Mouse (Mus musculus) inflammation-experienced regulatory T-cells, adult 6 months (primary cell): ENCODE measurements around the gene Tnfrsf25. TPM values are rescaled to one million over a fixed set of nuclear protein-coding genes. Genes with fewer than 3 reads are reported as not detected.

Experiments
- ATAC-seq: one replicate; pipeline ENCODE4 v1.8.0; 2017
- polyA plus RNA-seq, 3 experiments: library from polyadenylated mRNA; unstranded; fragments of 100-300 nt; shearing (Covaris generic); gene quantifications; one replicate each; pipeline ENCODE4 v1.2.1; 2017

Tnfrsf25 gene
- polyA plus RNA-seq, 3 experiments from 2014 or later: 125 to 133 (median 127) TPM

DNA sequence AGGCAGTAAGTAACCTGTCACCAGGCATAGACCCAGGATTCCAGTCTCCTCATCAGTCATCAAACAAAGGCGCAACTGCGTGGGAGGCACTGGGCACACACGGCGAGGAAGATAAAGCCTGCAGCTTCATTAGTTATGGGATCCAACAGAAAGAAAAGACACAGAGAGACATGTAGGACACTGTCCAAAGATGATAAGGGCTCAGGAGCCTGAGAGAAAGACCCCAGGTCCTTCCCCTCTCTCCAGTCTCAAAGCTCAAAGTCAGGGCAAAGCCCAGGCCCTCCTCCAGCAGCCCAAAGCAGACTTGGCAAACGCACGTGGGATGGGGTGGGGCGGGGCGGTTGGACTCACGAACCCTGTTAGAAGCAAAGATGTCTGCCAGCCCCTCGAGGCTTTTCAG lies 29.7 kb downstream of the Tnfrsf25 start:
- ATAC-seq: no peak

DNA sequence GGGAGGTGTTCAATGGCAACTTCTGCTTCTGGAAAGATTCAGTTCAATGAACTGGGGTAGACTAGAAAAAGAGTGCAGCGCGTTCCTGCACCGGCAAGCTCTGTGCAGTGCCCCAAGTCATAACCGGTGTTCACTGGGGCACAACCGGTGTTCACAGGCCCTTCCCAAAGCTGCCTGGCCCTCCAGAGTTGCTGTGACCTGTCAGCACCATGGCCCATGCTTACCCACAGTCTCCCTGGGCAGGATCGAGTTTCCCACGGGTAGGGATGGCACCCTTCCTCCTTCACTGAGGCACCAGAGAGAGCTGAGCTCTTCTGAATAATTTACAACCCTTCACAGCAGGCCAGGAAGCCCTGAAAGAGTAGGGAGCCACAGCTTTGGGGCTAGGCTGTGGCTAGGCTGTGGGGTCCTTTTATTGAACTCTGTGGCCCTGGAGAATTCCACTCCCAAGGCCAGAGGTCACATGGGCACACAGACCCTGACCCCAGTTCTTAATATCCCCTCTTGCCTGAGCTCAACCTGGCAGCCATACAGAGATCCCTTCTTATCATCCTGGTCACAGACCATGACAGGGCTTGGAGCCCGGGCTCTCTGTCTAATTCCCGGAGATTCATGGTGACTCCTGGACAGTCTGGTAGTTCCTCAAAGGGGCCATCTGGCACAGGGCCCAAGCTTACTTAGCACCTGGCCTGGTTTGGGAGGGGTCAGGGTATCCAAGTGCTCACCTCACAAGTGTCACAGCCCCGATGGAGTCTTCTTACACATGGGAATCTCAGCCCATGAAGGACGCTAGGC lies 30.5 kb downstream of the Tnfrsf25 start:
- ATAC-seq: no peak

- ATAC-seq: no peak
Observed at GRCm38 (mm10) chr4:152150546-152150945, 34.8 kb downstream of the Tnfrsf25 start.

- ATAC-seq: no peak
Observed at GRCm38 (mm10) chr4:152151451-152151965, 35.8 kb downstream of the Tnfrsf25 start.

DNA sequence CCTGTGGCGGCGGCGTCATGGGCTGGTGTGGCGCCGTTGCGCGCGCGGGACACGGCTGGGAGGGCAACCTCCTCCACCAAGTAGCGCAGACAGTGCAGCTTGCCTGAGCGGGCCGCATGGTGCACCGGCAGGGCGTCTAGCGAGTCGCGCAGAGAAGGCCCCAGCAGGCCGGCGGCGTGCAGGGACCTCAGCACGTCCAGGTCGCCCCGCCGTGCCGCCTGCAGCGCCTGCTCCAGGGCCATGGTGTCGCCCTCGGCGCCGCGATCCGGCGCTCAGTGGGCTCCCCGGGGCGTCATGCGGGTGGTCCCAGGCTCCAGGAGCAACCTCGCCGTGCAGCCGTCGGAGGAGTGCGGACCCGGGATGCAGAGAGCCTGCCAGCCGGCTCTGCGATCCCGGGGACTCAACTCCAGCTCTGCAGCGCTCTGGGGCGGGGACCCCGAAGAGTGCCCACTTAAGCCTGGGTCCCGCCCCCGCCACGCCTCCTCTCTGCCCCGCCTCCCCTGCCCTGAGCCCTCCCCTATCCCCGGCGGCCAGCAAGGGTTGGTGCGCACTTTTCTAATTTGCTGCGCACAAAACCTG lies 36.3 kb downstream of the Tnfrsf25 start, which contains the start of gene Espn:
Espn (minus strand) TSS at position 406 of the 579 bp plus-strand sequence.
- ATAC-seq: no peak

DNA sequence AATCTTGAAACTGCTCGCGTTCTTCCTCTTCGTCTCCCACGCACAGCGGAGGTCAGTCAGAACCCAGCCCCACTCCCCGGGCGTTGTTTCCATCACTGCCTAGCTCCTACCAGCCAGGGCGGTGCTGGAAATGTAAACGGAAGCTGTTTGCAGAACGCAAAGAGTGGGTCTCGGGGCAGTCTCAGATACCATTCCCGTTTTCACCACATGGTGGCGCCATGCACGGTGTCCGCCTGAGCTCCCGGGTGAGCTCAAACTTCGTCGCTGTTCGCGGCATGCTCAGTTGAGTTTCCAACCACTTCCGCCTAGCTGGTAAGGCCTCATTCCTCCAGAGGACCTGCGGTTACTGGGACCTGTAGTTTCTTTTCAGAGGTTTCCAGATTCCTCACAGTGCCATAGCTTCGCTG lies 38.0 kb downstream of the Tnfrsf25 start:
- peak; percentile 93 for ATAC-seq

GRCm38 (mm10) chr4:152155019-152155418 lies 39.3 kb downstream of the Tnfrsf25 start:
- ATAC-seq: no peak

GRCm38 (mm10) chr4:152157779-152158584 lies 42.2 kb downstream of the Tnfrsf25 start:
- no peak for ATAC-seq

DNA sequence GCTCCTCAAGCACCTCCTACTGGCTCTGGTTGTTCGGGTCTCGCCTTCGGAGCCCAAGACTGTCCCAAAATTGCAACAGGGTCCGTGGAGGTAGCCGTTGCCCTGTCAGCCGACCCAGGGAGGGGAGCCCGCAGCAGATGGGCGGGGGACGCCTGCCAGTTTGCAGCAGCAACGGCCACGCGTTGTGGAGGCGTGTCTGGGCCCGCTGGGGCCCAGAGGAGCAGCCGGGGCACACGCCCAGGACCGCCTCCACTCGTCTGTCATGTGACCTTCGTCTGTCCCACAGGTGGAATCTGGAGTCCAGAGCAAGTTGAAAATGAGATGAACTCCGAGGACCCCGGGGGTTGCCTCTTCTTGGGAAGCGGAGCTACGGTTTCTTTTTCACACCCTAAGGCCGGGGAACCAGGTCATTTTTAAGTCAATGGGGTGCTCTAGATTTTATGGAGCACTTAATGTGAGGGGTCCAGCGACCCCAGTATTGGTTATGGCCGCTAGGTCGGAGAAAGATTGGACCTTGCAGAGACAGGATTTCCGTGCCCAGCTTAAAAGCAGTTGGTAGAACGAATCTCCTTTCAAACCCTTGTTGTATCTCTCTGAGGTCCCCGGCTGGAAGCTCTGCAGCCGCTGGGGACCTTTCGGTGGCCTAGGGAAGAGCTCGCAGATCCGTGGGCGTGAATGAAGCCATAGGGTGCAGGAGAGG lies 43.0 kb downstream of the Tnfrsf25 start, which contains the start of gene Hes2:
Hes2 (plus strand) TSS at position 283 of the 700 bp plus-strand sequence.
- no peak for ATAC-seq

- ATAC-seq: no peak
Observed at GRCm38 (mm10) chr4:152159285-152159678, 43.5 kb downstream of the Tnfrsf25 start.

DNA sequence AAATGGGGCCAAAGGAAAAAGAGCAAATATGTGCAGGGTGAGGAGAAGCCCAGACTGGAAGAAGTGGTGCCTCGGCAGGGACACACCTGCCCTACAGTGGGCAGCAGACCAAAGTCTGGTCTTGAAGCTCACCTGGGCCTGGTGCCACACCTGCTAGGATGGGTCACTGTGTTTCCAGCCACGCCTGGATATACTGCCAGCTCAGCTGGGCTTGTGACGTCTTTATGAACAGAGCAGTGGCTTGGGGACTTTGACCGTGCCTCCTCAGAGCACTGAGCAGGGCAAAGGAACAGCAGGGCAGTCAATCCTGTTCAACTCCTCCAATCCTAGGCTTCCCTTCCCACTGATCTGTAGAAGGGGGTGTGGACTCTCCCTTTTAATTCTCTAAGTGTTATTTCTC lies 45.0 kb downstream of the Tnfrsf25 start:
- no peak for ATAC-seq

- ATAC-seq: no peak
Observed at GRCm38 (mm10) chr4:152161601-152162000, 45.9 kb downstream of the Tnfrsf25 start.

DNA sequence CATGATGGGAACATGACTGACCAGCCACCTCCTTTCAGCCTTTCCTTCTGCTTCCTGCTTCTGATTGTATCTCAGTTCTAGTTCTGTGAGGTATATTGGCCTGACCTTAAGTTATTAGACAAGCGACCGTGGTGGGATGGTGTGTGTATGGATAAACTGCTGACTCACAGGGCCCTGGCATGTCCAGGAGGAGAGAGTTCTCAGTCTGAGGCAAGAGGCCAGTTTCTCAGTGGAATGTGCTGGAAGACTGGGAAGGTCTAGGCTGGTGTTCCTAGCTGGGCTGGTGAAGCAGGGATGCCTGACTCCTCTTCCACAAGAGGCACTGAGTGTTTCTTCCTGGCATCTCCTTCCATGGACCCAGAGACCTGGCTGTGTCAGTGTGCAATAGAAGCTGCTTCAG lies 47.0 kb downstream of the Tnfrsf25 start:
- ATAC-seq: no peak

DNA sequence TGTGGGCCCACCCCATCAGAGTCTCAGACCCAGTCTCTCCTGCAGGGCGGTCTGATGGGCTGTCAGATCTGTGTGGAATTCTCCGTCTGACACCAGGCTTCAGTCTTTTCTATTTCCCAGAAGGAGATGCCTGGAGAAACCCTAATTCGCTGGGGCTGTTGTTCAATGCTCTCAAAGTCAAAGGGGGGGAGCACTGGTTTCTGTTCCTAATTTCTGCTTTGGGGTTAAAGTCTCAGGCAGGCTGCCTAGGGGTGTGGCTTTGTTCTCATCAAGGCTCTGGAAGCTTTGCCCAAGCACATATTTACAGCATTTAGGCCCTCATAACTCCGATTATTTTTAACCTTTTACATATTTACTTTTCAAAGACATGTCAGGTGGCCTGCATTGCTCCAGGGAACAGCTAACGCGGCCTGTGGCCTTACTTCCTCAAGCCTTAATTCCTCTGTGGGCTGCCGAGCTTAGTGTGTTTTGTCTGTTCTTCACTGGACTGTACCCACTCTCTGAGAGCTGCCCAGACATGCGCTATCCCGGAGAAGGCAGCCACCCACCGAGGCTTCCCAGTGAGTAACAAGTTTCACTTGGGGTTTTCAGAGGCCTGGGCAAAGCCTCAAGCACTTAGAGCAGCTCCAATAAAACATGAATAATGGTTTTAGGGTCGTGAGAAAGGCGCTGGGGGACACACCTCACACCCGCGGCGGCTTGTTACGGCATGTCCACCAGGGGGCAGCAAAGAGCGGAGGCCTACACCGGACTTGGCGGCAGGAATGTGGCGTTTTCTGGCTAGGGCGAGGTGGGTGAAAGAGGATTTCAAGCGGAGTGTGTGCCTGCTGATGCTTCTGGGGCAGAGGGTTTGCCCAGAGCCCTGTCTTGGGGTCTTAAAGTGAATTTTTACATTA lies 49.5 kb downstream of the Tnfrsf25 start:
- peak; percentile 69 for ATAC-seq

DNA sequence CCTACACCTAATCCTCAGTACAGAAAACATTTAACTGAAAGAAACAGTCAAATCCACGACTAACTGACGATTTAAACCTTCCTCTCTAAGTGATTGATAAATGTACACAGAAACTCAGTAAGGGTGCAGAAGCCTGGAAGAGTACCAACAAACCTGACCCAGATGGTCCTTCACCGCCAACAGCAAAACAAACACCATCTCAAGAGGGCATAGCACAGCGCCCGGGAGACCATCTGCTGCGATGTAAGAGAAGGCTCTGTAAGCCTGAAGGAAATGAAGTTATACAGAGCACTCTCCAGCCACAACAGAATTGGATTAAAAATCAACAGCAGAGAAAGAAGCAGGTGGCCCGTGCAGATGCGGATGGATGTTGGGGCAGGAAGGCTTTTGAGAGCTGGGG lies 52.3 kb downstream of the Tnfrsf25 start:
- ATAC-seq: no peak

DNA sequence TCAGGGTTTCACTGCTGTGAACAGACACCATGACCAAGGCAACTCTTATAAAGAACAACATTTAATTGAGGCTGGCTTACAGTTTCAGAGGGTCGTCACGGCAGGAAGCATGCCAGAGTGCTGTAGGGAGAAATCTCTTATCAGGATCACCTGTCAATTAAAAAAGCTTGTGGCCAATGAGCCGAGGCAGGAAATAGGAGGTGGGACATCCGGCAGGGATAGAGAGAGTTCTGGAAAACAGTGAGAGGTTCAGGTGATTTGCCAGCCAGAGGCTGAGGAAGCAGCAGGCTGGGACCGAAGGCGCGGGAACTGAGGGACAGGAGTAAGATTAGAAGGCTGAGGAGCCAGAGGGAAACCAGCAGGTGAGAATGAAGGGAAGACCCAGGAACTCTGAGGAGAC lies 53.4 kb downstream of the Tnfrsf25 start:
- ATAC-seq: no peak

Other genes with a start within 250 kb of the Tnfrsf25 start
- 10 to 100 TPM; 28.1 to 33.8 (median 33.5) TPM for gene Dnajc11, start 182.2 kb upstream of the Tnfrsf25 start, polyA plus RNA-seq
- 100 to 1,000 TPM; 107 to 167 (median 117) TPM for gene Thap3, start 126.9 kb upstream of the Tnfrsf25 start, polyA plus RNA-seq
- gene Phf13, start 119.7 kb upstream of the Tnfrsf25 start, polyA plus RNA-seq: 1 to 10 TPM; 3.2 to 4.6 (median 4.2) TPM
- gene Klhl21, start 107.1 kb upstream of the Tnfrsf25 start, polyA plus RNA-seq: 1 to 10 TPM; 3.0 to 4.2 (median 3.6) TPM
- gene Zbtb48, start 88.3 kb upstream of the Tnfrsf25 start, polyA plus RNA-seq: 10 to 100 TPM; 16.2 to 26.3 (median 18.9) TPM
- gene Tas1r1, start 77.4 kb upstream of the Tnfrsf25 start, polyA plus RNA-seq: not detected
- 10 to 100 TPM in 2 of 3 experiments, 1 to 10 TPM in 1; 7.7 to 22.5 (median 10.2) TPM for gene Nol9, start 76.6 kb upstream of the Tnfrsf25 start, polyA plus RNA-seq
- 1 to 10 TPM; 2.5 to 3.7 (median 2.9) TPM for gene Plekhg5, start 43.4 kb upstream of the Tnfrsf25 start, polyA plus RNA-seq
- 10 to 100 TPM in 1 of 3 experiments, 1 to 10 TPM in 2; 6.0 to 13.1 (median 9.7) TPM for gene Espn, start 36.4 kb downstream of the Tnfrsf25 start, polyA plus RNA-seq
- gene Hes2, start 42.9 kb downstream of the Tnfrsf25 start, polyA plus RNA-seq: not detected
- 100 to 1,000 TPM; 124 to 249 (median 126) TPM for gene Acot7, start 62.2 kb downstream of the Tnfrsf25 start, polyA plus RNA-seq
- gene Gpr153, start 158.3 kb downstream of the Tnfrsf25 start, polyA plus RNA-seq: under 1 TPM in 1 of 3 experiments, not detected in 2; 0.15 TPM
- gene Hes3, start 175.7 kb downstream of the Tnfrsf25 start, polyA plus RNA-seq: not detected
- 1 to 10 TPM; 5.1 to 8.8 (median 7.1) TPM for gene Icmt, start 181.3 kb downstream of the Tnfrsf25 start, polyA plus RNA-seq
- not detected for gene Rnf207, start 203.1 kb downstream of the Tnfrsf25 start, polyA plus RNA-seq
- gene Rpl22, start 209.8 kb downstream of the Tnfrsf25 start, polyA plus RNA-seq: 1,000 to 10,000 TPM in 1 of 3 experiments, 100 to 1,000 TPM in 2; 752 to 1,062 (median 960) TPM
- gene Chd5, start 222.7 kb downstream of the Tnfrsf25 start, polyA plus RNA-seq: under 1 TPM in 2 of 3 experiments, not detected in 1; 0.05 to 0.11 TPM